Mouse (Mus musculus) hindbrain, embryonic 16.5 days (tissue): ENCODE results near the gene Abtb2. TPM values are rescaled to one million over a fixed set of nuclear protein-coding genes. Genes with fewer than 3 reads are reported as not detected.

Source experiments
- ATAC-seq: fragments of 200-750 bp; cut with Nextera tagmentation; 2 replicates; pipeline ENCODE4 v1.8.0; 2017; ENCODE audit warnings: moderate TSS enrichment, moderate library complexity
- H3K27ac ChIP-seq: fragments of 300-500 bp; sonication (generic); 2 replicates; pipeline ENCODE4 v1.5.1; 2014; ENCODE audit warnings: low read depth, mild to moderate bottlenecking, control low read depth, low read length, moderate library complexity
- H3K27me3 ChIP-seq: fragments of 300-500 bp; sonication (generic); replicated peaks from 2 replicates; pipeline ENCODE4 v1.6.1; 2014; ENCODE audit warnings: low read length; ENCODE audit not compliant: control insufficient read depth, insufficient read depth
- H3K36me3 ChIP-seq: fragments of 300-500 bp; sonication (generic); 2 replicates; pipeline ENCODE4 v1.6.1; 2014; ENCODE audit warnings: mild to moderate bottlenecking, low read length, moderate library complexity, mixed read lengths; ENCODE audit not compliant: control insufficient read depth, insufficient read depth
- H3K4me1 ChIP-seq: fragments of 300-500 bp; sonication (generic); 2 replicates; pipeline ENCODE4 v1.6.1; 2014; ENCODE audit warnings: low read depth, low read length; ENCODE audit not compliant: control insufficient read depth, insufficient read depth
- H3K4me2 ChIP-seq: fragments of 300-500 bp; sonication (generic); 2 replicates; pipeline ENCODE4 v1.6.1; 2014; ENCODE audit warnings: mild to moderate bottlenecking, low read length, control low read depth, moderate library complexity
- H3K4me3 ChIP-seq: fragments of 300-500 bp; sonication (generic); 2 replicates; pipeline ENCODE4 v1.5.1; 2014; ENCODE audit warnings: mild to moderate bottlenecking, low read length, control low read depth, moderate library complexity
- H3K9ac ChIP-seq: fragments of 300-500 bp; sonication (generic); 2 replicates; pipeline ENCODE4 v1.6.1; 2014; ENCODE audit warnings: low read depth, mild to moderate bottlenecking, control low read depth, low read length, moderate library complexity
- H3K9me3 ChIP-seq: fragments of 300-500 bp; sonication (generic); 2 replicates; pipeline ENCODE4 v1.6.1; 2014; ENCODE audit warnings: mild to moderate bottlenecking, low read length, moderate library complexity; ENCODE audit not compliant: control insufficient read depth
- WGBS: fragments of 180-500 bp; shearing (Covaris S2); extraction: QIAGEN DNeasy Blood & Tissue Kit; methylation state at CpG from one replicate; pipeline ENCODE4 v1.1.7; 2014; 5-methylcytosine and 5-hydroxymethylcytosine counted together
- polyA plus RNA-seq: library from polyadenylated mRNA; unstranded; fragments of >200 nt; fragmentation: Nextera tagmentation; extraction: Ambion mirVana; gene quantifications from 2 replicates; pipeline ENCODE4 v1.2.1, GENCODE M21; 2015

The Abtb2 gene
- polyA plus RNA-seq, 1 experiment from 2014 or later: 10.0 TPM

GRCm38 (mm10) chr2:103672573-103673119 lies 106.5 kb downstream of the Abtb2 start:
- Histone ChIP-seq H3K4me1 (peaks cover 6% of the 10 kb centered on the region; the same call in 1 of the 2 replicates), H3K4me2 (no peak overlapping the region), H3K27me3 (no peaks in the 10 kb centered on the region), H3K9me3 (no peaks in the 10 kb centered on the region), H3K36me3 (no peaks in the 10 kb centered on the region), H3K27ac (no peak overlapping the region), H3K4me3 (no peak overlapping the region), H3K9ac (no peak overlapping the region)
- ATAC-seq: no peak
- WGBS: 75% methylated on average over 7 of the region's 7 CpGs

GRCm38 (mm10) chr2:103673609-103674008 lies 107.5 kb downstream of the Abtb2 start:
- no peaks in the 10 kb centered on the region for H3K9me3 ChIP-seq
- no peak overlapping the region for H3K27ac ChIP-seq
- 76% methylated on average over 4 of the region's 4 CpGs for WGBS
- H3K4me2 ChIP-seq: no peak overlapping the region
- no peak overlapping the region for H3K9ac ChIP-seq
- H3K36me3 ChIP-seq: no peaks in the 10 kb centered on the region
- peaks cover 6% of the 10 kb centered on the region; the same call in 1 of the 2 replicates for H3K4me1 ChIP-seq
- no peaks in the 10 kb centered on the region for H3K27me3 ChIP-seq
- H3K4me3 ChIP-seq: no peak overlapping the region
- no peak for ATAC-seq

- Histone ChIP-seq H3K27me3 (no peaks in the 10 kb centered on the region), H3K36me3 (no peaks in the 10 kb centered on the region), H3K4me1 (no peaks in the 10 kb centered on the region; the same call in 1 of the 2 replicates), H3K27ac (no peak overlapping the region), H3K9ac (no peak overlapping the region), H3K4me2 (no peak overlapping the region), H3K9me3 (no peaks in the 10 kb centered on the region), H3K4me3 (no peak overlapping the region)
- WGBS: 89% methylated on average over 5 of the region's 5 CpGs
- no peak for ATAC-seq
Measured at GRCm38 (mm10) chr2:103675391-103675790, 109.3 kb downstream of the Abtb2 start.

- 66% methylated on average over 2 of the region's 2 CpGs for WGBS
- H3K27ac ChIP-seq: no peak overlapping the region
- no peaks in the 10 kb centered on the region for H3K36me3 ChIP-seq
- H3K9me3 ChIP-seq: no peaks in the 10 kb centered on the region
- H3K4me3 ChIP-seq: no peak overlapping the region
- no peak for ATAC-seq
- no peaks in the 10 kb centered on the region for H3K4me1 ChIP-seq
- no peaks in the 10 kb centered on the region for H3K27me3 ChIP-seq
- H3K4me2 ChIP-seq: no peak overlapping the region
- no peak overlapping the region for H3K9ac ChIP-seq
Measured at GRCm38 (mm10) chr2:103676808-103677207, 110.7 kb downstream of the Abtb2 start.

GRCm38 (mm10) chr2:103677614-103678369 lies 111.7 kb downstream of the Abtb2 start:
- Histone ChIP-seq H3K27ac (no peak overlapping the region), H3K4me2 (no peak overlapping the region), H3K27me3 (no peaks in the 10 kb centered on the region), H3K9me3 (no peaks in the 10 kb centered on the region), H3K9ac (no peak overlapping the region), H3K4me3 (no peak overlapping the region), H3K36me3 (no peaks in the 10 kb centered on the region), H3K4me1 (peaks cover 3% of the 10 kb centered on the region; the same call in 1 of the 2 replicates)
- 78% methylated on average over 7 of the region's 7 CpGs for WGBS
- no peak for ATAC-seq

- H3K36me3 ChIP-seq: no peaks in the 10 kb centered on the region
- 88% methylated on average over 6 of the region's 6 CpGs for WGBS
- no peak for ATAC-seq
Measured at GRCm38 (mm10) chr2:103678433-103678832, 112.3 kb downstream of the Abtb2 start.

GRCm38 (mm10) chr2:103680364-103681110 lies 114.4 kb downstream of the Abtb2 start:
- Histone ChIP-seq H3K4me1 (peaks cover 7% of the 10 kb centered on the region; the same call in 1 of the 2 replicates), H3K27ac (no peak overlapping the region), H3K4me3 (no peak overlapping the region), H3K4me2 (no peak overlapping the region), H3K9me3 (no peaks in the 10 kb centered on the region), H3K36me3 (no peaks in the 10 kb centered on the region), H3K9ac (no peak overlapping the region), H3K27me3 (no peaks in the 10 kb centered on the region)
- 78% methylated on average over 9 of the region's 9 CpGs for WGBS
- no peak for ATAC-seq

More at GRCm38 (mm10) chr2:103678433-103678832, 112.3 kb downstream of the Abtb2 start:
- Histone ChIP-seq H3K27me3 (no peaks in the 10 kb centered on the region), H3K4me3 (no peak overlapping the region), H3K27ac (no peak overlapping the region), H3K4me2 (no peak overlapping the region), H3K9ac (no peak overlapping the region), H3K4me1 (peaks cover 7% of the 10 kb centered on the region; the same call in 1 of the 2 replicates), H3K9me3 (no peaks in the 10 kb centered on the region)

GRCm38 (mm10) chr2:103681149-103681548 lies 115.0 kb downstream of the Abtb2 start:
- 78% methylated on average over 5 of the region's 5 CpGs for WGBS
- no peak overlapping the region for H3K4me2 ChIP-seq
- no peaks in the 10 kb centered on the region for H3K9me3 ChIP-seq
- no peak for ATAC-seq
- H3K36me3 ChIP-seq: no peaks in the 10 kb centered on the region
- peaks cover 7% of the 10 kb centered on the region; the same call in 1 of the 2 replicates for H3K4me1 ChIP-seq
- H3K27ac ChIP-seq: no peak overlapping the region
- H3K27me3 ChIP-seq: no peaks in the 10 kb centered on the region
- H3K4me3 ChIP-seq: no peak overlapping the region
- H3K9ac ChIP-seq: no peak overlapping the region

GRCm38 (mm10) chr2:103682261-103682722 lies 116.2 kb downstream of the Abtb2 start:
- H3K27me3 ChIP-seq: no peaks in the 10 kb centered on the region
- no peak overlapping the region for H3K4me3 ChIP-seq
- no peaks in the 10 kb centered on the region for H3K36me3 ChIP-seq
- ATAC-seq: no peak
- H3K4me2 ChIP-seq: no peak overlapping the region
- H3K9ac ChIP-seq: no peak overlapping the region
- H3K4me1 ChIP-seq: peaks cover 7% of the 10 kb centered on the region; the same call in 1 of the 2 replicates
- H3K27ac ChIP-seq: no peak overlapping the region
- WGBS: 71% methylated on average over 9 of the region's 9 CpGs
- no peaks in the 10 kb centered on the region for H3K9me3 ChIP-seq
